Mouse (Mus musculus) heart, adult 2 months (tissue): ENCODE measurements at regions not wholly inside any gene's neighbourhood (a gene's known extent, or its start where the extent isn't known, plus 50 kb on each side); places are given as distances from the start of the nearest gene placed in this dataset.

ENCODE experiments used
- CTCF ChIP-seq: fragments of 200-600 bp; IDR thresholded peaks from 2 replicates; pipeline ENCODE4 v1.8.1; 2022; ENCODE audit warnings: antibody characterized with exemption, mild to moderate bottlenecking, moderate library complexity
- EP300 ChIP-seq: fragments of 200-500 bp; IDR thresholded peaks from 2 replicates; pipeline ENCODE4 v1.6.1; 2011; ENCODE audit warnings: low read depth, low read length, control low read depth; ENCODE audit not compliant: insufficient read depth
- POLR2A ChIP-seq: fragments of 200-500 bp; IDR thresholded peaks from 2 replicates; pipeline ENCODE4 v1.6.1; 2011; ENCODE audit warnings: mild to moderate bottlenecking, low read depth, low read length, control low read depth; ENCODE audit not compliant: insufficient read depth

GRCm38 (mm10) chr12:92451110-92451818, 602.3 kb upstream of the Sel1l start:
- TF ChIP-seq CTCF = no peak
- no peak for TF ChIP-seq POLR2A
- no peak for TF ChIP-seq EP300
